Mouse (Mus musculus) MEL (cell line): ENCODE data around the gene Ankrd50.

Experiments used
- CHD1 ChIP-seq: IDR thresholded peaks from 2 replicates; pipeline ENCODE4 v1.6.1; 2012; ENCODE audit warnings: low read depth, mild to moderate bottlenecking, inconsistent platforms, low read length, improper control_type of control experiment
- CHD2 ChIP-seq: IDR thresholded peaks from 2 replicates; pipeline ENCODE4 v1.6.1; 2011; ENCODE audit warnings: low read length, improper control_type of control experiment
- CTCF ChIP-seq, 3 experiments: IDR thresholded peaks in 2 of 3; conservative IDR thresholded peaks in 1 of 3; 2 replicates each; pipeline ENCODE4 v1.5.1; 2011 to 2012; ENCODE audit warnings: low read length in 3 of 3, low read depth in 2 of 3, mild to moderate bottlenecking in 2 of 3, improper control_type of control experiment in 1 of 3, inconsistent platforms in 1 of 3, mixed read lengths in 1 of 3, moderate library complexity in 1 of 3; ENCODE audit not compliant: control insufficient read depth in 1 of 3, insufficient read depth in 1 of 3, poor library complexity in 1 of 3, severe bottlenecking in 1 of 3
- HCFC1 ChIP-seq: IDR thresholded peaks from 2 replicates; pipeline ENCODE4 v1.6.1; 2012; ENCODE audit warnings: low read depth, mild to moderate bottlenecking, inconsistent platforms, low read length, improper control_type of control experiment, moderate library complexity
- MXI1 ChIP-seq: IDR thresholded peaks from 2 replicates; pipeline ENCODE4 v1.6.1; 2011; ENCODE audit warnings: mild to moderate bottlenecking, low read depth, low read length, improper control_type of control experiment
- NELFE ChIP-seq: IDR thresholded peaks from 2 replicates; pipeline ENCODE4 v1.6.1; 2011; ENCODE audit warnings: low read depth, low read length, improper control_type of control experiment

DNA sequence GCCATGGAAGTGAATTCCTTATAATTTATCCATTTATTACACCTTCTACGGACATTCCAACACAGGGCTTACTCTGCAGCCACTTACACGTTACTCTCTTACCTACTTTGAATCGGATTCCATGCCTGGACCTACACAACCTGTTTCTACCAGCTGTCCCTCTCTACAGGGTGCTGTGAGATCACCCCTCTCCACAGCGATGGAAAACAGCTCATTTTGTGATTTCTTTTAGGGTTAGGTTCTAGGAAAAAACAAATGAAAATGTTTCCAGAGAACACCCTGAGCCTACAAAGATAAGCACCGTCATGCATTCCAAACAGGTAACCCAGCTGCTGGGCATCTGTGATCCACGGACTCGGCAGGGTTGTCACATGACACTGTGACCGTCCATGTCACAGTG is 16.5 kb downstream of the Ankrd50 start:
- TF ChIP-seq MXI1 (no peak), CTCF (IDR thresholded peaks at IDR 0.05 in 2 of 3, conservative IDR thresholded peaks at IDR 0.05 in 1 of 3; ENCODE audit: control insufficient read depth in 1 of 3, insufficient read depth in 1 of 3, low read depth in 2 of 3, low read length in 3 of 3, poor library complexity in 1 of 3, severe bottlenecking in 1 of 3) (no peak), CHD2 (no peak), NELFE (no peak), CHD1 (no peak), HCFC1 (no peak)
